Mouse (Mus musculus) erythroblast, embryonic 14.5 days (primary cell): ENCODE data around the gene Myo5a. TPM values are rescaled to one million over a fixed set of nuclear protein-coding genes. Genes with fewer than 3 reads are reported as not detected.

Experiments
- H3K27me3 ChIP-seq: 2 replicates; pipeline ENCODE4 v1.6.1; 2012; ENCODE audit warnings: inconsistent platforms; ENCODE audit not compliant: control insufficient read depth
- H3K36me3 ChIP-seq: 2 replicates; pipeline ENCODE4 v1.6.1; 2012; ENCODE audit warnings: mild to moderate bottlenecking, inconsistent platforms; ENCODE audit not compliant: control insufficient read depth
- H3K4me1 ChIP-seq: 2 replicates; pipeline ENCODE4 v1.6.1; 2012; ENCODE audit warnings: inconsistent platforms; ENCODE audit not compliant: control insufficient read depth
- H3K4me3 ChIP-seq: replicated peaks from 2 replicates; pipeline ENCODE3; 2012; ENCODE audit warnings: moderate library complexity, mild to moderate bottlenecking, inconsistent platforms
- H3K9me3 ChIP-seq: 2 replicates; pipeline ENCODE4 v1.6.1; 2012; ENCODE audit warnings: low read length, inconsistent platforms, mixed read lengths; ENCODE audit not compliant: control insufficient read depth
- GATA1 ChIP-seq: IDR thresholded peaks from 2 replicates; pipeline ENCODE4 v1.6.1; 2012; ENCODE audit warnings: low read length, inconsistent platforms, mixed read lengths
- TAL1 ChIP-seq: IDR thresholded peaks from 3 replicates; pipeline ENCODE4 v1.6.1; 2012; ENCODE audit warnings: low read length, inconsistent platforms, mixed read lengths
- polyA plus RNA-seq: library from polyadenylated mRNA; stranded (reverse); fragments of >175 nt; gene quantifications from 2 replicates; pipeline ENCODE4 v1.2.3, GENCODE M21; 2012

Gene Myo5a
- polyA plus RNA-seq, 1 experiment = 0.08 TPM

DNA sequence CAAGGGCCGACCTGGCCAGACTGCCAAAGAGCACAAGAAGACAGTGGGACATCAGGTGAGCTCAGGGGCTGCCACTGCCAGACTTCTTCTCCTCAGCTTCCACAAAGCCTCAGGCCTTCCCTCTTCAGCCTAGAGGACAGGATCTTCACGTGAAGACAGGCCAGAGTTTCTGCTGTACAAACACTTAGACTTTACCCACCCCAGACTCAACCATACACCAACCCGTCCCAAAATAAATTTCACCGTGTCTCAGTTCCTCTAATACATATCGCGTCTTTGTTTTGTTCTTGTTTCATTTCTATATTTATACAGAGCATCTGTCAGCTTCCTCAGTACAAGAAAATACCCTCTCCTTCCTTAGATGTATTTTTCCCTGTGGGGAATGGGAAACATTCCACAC is 89.7 kb downstream of the Myo5a start:
- no peaks in the 10 kb centered on the region for H3K9me3 ChIP-seq
- TF ChIP-seq GATA1 (no peak), TAL1 (no peak)

DNA sequence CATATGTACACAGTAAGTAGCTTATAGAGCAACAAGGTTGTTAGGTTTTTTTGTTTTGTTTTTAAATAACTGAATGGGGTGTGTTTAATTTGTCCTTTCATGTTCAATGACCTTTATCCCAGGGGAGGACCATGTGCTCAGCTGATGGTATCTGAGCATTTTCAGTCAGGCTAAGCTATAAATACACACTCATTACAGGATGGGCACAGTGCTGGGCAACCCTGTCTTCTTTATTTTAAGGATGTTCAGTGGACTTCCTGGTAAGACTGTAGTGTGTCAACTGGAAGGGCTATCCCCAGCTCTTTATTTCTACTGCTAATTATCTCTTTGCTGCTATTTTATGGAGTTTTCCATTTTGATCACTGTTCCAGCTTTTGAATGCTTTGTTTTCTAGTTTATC is 92.8 kb downstream of the Myo5a start:
- Histone ChIP-seq H3K36me3 (no peaks in the 10 kb centered on the region), H3K9me3 (no peaks in the 10 kb centered on the region), H3K27me3 (no peaks in the 10 kb centered on the region), H3K4me3 (no peak overlapping the region), H3K4me1 (no peaks in the 10 kb centered on the region)
- TF ChIP-seq TAL1 = no peak
- no peak for TF ChIP-seq GATA1

More for the DNA sequence above, 89.7 kb downstream of the Myo5a start:
- Histone ChIP-seq H3K27me3 (no peaks in the 10 kb centered on the region), H3K4me1 (no peaks in the 10 kb centered on the region), H3K4me3 (no peak overlapping the region), H3K36me3 (no peaks in the 10 kb centered on the region)

DNA sequence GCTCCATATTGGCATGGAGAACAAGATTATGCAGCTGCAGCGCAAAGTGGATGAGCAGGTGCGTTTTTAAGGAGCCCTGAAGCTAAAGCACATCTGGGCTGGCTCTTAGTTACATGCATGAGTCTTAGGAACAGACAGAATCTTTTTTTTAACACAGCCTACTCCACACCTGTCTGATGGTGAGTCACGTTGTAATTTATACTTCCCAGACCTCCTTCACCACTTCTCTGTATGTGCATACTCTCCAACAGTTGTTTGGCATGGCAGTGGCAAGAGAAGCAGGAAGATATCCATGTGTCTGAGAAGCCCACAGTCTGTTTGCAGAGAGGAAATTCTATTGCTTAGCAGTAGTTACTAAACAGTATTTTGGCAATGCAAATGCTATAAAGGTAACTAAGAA is 100.9 kb downstream of the Myo5a start:
- H3K4me1 ChIP-seq = no peaks in the 10 kb centered on the region
- no peaks in the 10 kb centered on the region for H3K9me3 ChIP-seq
- no peak overlapping the region for H3K4me3 ChIP-seq
- TF ChIP-seq TAL1 = no peak
- TF ChIP-seq GATA1 = no peak
- no peaks in the 10 kb centered on the region for H3K27me3 ChIP-seq
- no peaks in the 10 kb centered on the region for H3K36me3 ChIP-seq

DNA sequence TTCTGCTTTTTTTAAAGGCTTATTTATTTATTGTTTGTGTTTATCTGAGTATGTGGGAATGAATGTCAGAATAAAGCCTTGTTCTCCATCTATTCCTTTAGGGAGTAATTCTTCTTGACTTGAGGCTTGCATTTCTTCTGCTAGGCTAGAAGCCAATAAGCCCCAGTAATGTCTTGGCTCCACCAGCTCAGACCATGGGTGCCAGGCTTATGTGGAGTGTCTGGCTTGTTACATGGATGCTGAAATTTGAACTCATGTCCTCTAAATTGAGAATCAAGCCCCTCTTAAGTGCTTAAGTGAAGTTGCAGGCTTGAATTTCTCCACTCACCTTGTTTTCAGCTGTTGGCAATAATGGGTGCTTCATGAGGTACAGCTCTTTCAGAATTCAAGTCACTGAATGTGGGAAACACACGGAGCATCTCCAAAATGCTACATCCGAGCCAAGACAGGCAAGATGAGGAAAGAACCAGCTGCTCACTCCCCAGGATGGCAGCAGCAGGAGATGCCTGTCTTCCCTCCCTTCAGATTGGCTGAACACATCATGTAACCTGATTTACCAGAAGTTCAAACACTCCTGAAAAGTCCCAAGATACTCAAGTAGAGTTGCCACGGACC is 116.9 kb downstream of the Myo5a start:
- Histone ChIP-seq H3K9me3 (no peaks in the 10 kb centered on the region), H3K4me1 (no peaks in the 10 kb centered on the region), H3K36me3 (no peaks in the 10 kb centered on the region), H3K27me3 (no peaks in the 10 kb centered on the region), H3K4me3 (no peak overlapping the region)
- TF ChIP-seq TAL1 (no peak), GATA1 (no peak)

DNA sequence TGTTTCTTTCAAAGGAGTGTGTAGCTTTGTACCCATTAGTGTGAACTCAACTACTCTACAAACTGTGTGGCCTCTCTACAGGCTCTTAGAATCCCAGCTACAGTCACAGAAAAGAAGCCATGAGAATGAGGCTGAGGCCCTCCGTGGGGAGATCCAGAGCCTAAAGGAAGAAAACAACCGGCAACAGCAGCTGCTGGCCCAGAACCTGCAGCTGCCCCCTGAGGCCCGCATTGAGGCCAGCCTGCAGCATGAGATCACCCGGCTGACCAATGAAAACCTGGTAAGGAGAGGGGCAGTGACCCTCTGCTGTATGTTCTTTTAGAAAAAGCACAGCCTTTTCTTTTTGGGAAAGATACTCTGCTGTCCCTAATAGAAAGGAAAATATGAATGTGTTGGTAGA is 123.0 kb downstream of the Myo5a start:
- no peaks in the 10 kb centered on the region for H3K27me3 ChIP-seq
- no peaks in the 10 kb centered on the region for H3K4me1 ChIP-seq
- no peaks in the 10 kb centered on the region for H3K36me3 ChIP-seq
- no peak for TF ChIP-seq TAL1
- TF ChIP-seq GATA1 = no peak
- no peaks in the 10 kb centered on the region for H3K9me3 ChIP-seq
- H3K4me3 ChIP-seq = no peak overlapping the region

DNA sequence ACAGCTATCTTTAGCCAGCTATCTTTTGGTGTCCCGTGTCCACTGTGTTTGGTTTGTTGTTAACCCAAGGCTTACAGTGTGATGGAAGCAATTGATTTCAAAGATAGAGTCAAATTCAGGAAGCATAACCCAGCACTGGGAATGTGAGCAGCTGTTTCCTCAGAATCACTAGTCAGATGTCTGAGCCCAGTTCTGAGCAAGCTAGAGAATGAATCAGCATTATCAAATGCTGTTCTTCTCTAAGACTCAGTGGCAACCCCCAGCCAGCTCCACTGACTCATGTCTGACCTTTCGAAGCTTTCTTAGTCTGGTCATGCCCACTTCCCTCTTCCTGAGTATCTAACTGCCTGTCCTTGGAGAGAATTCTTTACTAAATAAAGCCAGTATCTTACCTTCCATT is 125.5 kb downstream of the Myo5a start:
- Histone ChIP-seq H3K9me3 (no peaks in the 10 kb centered on the region), H3K4me1 (no peaks in the 10 kb centered on the region), H3K4me3 (no peak overlapping the region), H3K27me3 (no peaks in the 10 kb centered on the region), H3K36me3 (no peaks in the 10 kb centered on the region)
- TF ChIP-seq GATA1 (no peak), TAL1 (no peak)

DNA sequence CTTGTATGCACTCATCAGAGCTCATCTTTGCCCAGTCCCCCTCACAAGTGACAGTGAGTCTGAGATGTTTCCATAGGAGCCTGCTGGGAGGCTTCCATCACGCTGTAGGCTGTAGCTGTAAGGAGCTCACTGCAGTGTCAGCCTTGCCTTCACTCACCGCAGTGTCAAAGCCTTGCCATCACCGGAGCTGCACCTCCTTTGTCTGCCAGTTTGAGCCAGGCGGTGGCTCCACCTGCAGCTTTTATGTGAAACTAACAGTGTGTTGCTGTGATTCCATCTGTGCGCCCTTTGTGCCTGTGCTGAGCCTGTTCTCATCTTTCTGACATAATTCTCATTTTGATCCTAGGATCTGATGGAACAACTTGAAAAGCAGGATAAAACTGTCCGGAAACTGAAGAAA is 126.5 kb downstream of the Myo5a start:
- H3K4me1 ChIP-seq = no peaks in the 10 kb centered on the region
- no peaks in the 10 kb centered on the region for H3K27me3 ChIP-seq
- H3K4me3 ChIP-seq = no peak overlapping the region
- H3K9me3 ChIP-seq = no peaks in the 10 kb centered on the region
- no peaks in the 10 kb centered on the region for H3K36me3 ChIP-seq
- TF ChIP-seq GATA1 = no peak
- no peak for TF ChIP-seq TAL1

DNA sequence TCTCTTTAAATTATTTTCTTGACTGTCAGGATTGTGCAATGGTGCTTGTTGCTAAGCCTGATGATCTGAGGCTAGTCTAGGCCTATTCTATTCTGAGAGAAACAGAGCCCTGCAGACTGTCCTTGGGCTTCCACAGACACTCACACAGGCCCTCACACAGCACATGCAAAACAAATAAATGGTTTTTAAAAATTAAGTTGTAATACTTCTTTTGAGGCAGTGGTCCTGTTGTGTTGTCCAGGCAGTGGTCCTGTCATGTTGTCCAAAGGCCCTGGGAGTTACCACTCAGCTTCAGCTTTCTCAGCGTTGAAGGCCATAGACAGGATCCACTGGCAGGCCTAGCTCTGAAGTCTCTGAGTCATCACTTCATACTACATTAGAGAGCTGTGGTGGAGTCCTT is 130.7 kb downstream of the Myo5a start:
- Histone ChIP-seq H3K9me3 (no peaks in the 10 kb centered on the region), H3K4me3 (no peak overlapping the region), H3K36me3 (no peaks in the 10 kb centered on the region), H3K4me1 (no peaks in the 10 kb centered on the region), H3K27me3 (no peaks in the 10 kb centered on the region)
- TF ChIP-seq TAL1 (no peak), GATA1 (no peak)

DNA sequence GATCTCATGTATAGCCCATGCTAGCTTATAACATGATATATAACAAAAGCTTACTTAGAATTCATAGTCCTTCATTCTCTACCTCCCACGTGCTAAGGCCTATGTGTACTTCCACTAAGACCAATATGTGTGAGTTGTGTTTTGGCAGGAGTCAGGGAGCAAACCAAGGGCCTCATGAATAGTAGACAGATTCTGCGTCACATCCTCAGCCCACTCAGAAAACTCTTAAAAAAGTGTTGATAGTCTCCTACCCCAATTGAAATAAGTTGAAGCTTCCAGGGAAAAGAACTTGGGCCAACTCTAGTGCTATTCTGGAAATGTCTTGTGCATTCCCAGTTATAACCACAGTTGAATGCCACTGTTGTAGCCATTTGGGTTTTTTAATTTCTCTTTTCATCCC is 131.2 kb downstream of the Myo5a start:
- Histone ChIP-seq H3K4me3 (no peak overlapping the region), H3K4me1 (no peaks in the 10 kb centered on the region), H3K27me3 (no peaks in the 10 kb centered on the region), H3K36me3 (no peaks in the 10 kb centered on the region), H3K9me3 (no peaks in the 10 kb centered on the region)
- no peak for TF ChIP-seq GATA1
- no peak for TF ChIP-seq TAL1

DNA sequence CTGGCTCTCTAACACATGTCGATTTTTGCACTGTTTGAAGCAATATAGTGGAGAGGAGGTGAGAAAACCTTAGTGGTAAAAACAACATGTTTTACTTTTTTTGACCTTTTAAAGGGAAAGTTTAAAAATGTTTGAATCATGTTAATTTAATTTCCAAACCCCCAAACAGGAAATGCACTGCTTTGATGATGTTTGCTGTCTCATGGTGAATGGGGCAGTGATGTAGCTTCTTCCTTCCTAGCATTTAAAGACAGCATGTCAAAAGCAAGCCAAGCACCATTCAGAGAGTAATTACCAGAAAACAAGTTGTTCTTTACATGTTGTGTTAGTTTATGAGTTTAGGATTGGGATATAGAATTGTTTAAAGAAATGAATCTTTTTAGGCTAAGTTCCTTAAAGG is 138.4 kb downstream of the Myo5a start:
- Histone ChIP-seq H3K36me3 (no peaks in the 10 kb centered on the region), H3K9me3 (no peaks in the 10 kb centered on the region), H3K4me1 (no peaks in the 10 kb centered on the region), H3K4me3 (no peak overlapping the region), H3K27me3 (no peaks in the 10 kb centered on the region)
- TF ChIP-seq TAL1 (no peak), GATA1 (no peak)
